Mouse (Mus musculus): ENCODE data around the gene Tfrc. TPM values are rescaled to one million over a fixed set of nuclear protein-coding genes. Genes with fewer than 3 reads are reported as not detected.

Gene Tfrc
- polyA plus RNA-seq (2015; fragmentation: Nextera tagmentation; extraction: Ambion mirVana), result 57.3 and 58.4 TPM in 2 replicates

- Histone ChIP-seq H3K9me3 (ENCODE audit: control insufficient read depth, low read length) (no peaks in the 10 kb centered on the region), H3K4me3 (ENCODE audit: low read length) (peak within 1 kb of the TSS; percentile 86), H3K4me1 (replicated peaks; ENCODE audit: control insufficient read depth, insufficient read depth, low read length) (peaks cover 3% of the 10 kb centered on the region), H3K4me2 (ENCODE audit: low read depth, low read length) (peak within 1 kb of the TSS; percentile 90), H3K9ac (ENCODE audit: low read length) (peak within 1 kb of the TSS; percentile 85), H3K27me3 (ENCODE audit: control insufficient read depth, insufficient read depth, low read depth, low read length) (no peaks in the 10 kb centered on the region), H3K36me3 (ENCODE audit: control insufficient read depth, insufficient read depth, low read length) (no peaks in the 10 kb centered on the region), H3K27ac (ENCODE audit: low read length) (peak within 1 kb of the TSS; percentile 90)
- WGBS, result under 1% methylated on average over 72 of the region's 73 CpGs
- ATAC-seq (ENCODE audit: low read depth), result peak; percentile 99
Measured at GRCm38 (mm10) chr16:32608712-32609400, at the start of gene Tfrc. Gene Tfrc (plus strand): TSS chr16:32608920.

GRCm38 (mm10) chr16:32559493-32559892 is 49.2 kb upstream of the Tfrc start:
- Histone ChIP-seq H3K27ac (ENCODE audit: low read length) (no peak overlapping the region), H3K4me3 (ENCODE audit: low read length) (no peak overlapping the region), H3K4me1 (replicated peaks; ENCODE audit: control insufficient read depth, insufficient read depth, low read length) (no peaks in the 10 kb centered on the region), H3K9me3 (ENCODE audit: control insufficient read depth, low read length) (no peaks in the 10 kb centered on the region), H3K36me3 (ENCODE audit: control insufficient read depth, insufficient read depth, low read length) (no peaks in the 10 kb centered on the region), H3K4me2 (ENCODE audit: low read depth, low read length) (no peak overlapping the region), H3K27me3 (ENCODE audit: control insufficient read depth, insufficient read depth, low read depth, low read length) (no peaks in the 10 kb centered on the region), H3K9ac (ENCODE audit: low read length) (no peak overlapping the region)
- ATAC-seq (ENCODE audit: low read depth), result no peak
- WGBS, result 65% methylated on average over 4 of the region's 4 CpGs

DNA sequence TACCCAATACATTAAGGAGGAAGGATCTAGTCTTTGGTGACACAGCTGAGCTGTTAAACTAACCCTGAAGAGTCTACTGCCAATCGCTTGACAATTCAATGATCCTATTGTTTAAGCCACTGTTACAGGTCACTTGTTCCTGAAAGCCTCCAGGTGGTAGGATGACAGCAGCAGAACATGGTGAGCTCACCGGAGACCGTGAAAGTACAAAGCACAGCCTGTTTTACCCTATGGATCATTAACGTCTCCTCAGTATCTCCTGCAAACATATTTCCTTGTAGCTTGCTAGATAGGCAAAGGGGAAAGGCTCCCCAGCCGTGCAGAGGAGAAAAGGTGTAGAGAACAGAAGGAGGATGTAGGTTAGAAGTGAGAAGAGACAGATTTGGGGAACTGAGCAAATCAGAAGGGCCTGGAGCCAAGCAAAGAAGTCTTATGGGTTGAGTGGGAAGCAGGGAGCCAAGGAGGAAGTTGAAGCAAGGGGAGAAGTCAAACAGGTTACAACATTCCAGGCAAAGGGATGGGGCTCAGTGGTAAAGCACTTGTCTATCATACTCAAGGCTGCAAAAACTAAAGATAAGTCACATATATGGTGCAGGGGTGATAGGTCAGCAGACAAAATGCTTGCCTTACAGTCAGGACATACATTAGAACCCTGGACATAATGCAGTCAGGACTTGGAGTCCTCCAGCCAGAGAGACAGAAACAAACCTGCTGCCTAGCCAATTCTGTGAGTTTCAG is 45.5 kb upstream of the Tfrc start:
- ATAC-seq (ENCODE audit: low read depth), result no peak; the same call in 1 of the 2 replicates
- H3K27me3 ChIP-seq (ENCODE audit: control insufficient read depth, insufficient read depth, low read depth, low read length), result no peaks in the 10 kb centered on the region
- no peaks in the 10 kb centered on the region for H3K4me1 ChIP-seq (replicated peaks; ENCODE audit: control insufficient read depth, insufficient read depth, low read length)
- no peak overlapping the region for H3K4me2 ChIP-seq (ENCODE audit: low read depth, low read length)
- no peak overlapping the region for H3K4me3 ChIP-seq (ENCODE audit: low read length)
- 0 out of 2 replicates have a peak overlapping the region, but pooled peaks have one; percentile 0 for H3K27ac ChIP-seq (ENCODE audit: low read length)
- WGBS, result 50% methylated on average over 5 of the region's 5 CpGs
- H3K9ac ChIP-seq (ENCODE audit: low read length), result no peak overlapping the region
- no peaks in the 10 kb centered on the region for H3K9me3 ChIP-seq (ENCODE audit: control insufficient read depth, low read length)
- no peaks in the 10 kb centered on the region for H3K36me3 ChIP-seq (ENCODE audit: control insufficient read depth, insufficient read depth, low read length)

GRCm38 (mm10) chr16:32567282-32567681 is 41.4 kb upstream of the Tfrc start:
- WGBS, result 42% methylated on average over 4 of the region's 4 CpGs
- H3K9me3 ChIP-seq (ENCODE audit: control insufficient read depth, low read length), result no peaks in the 10 kb centered on the region
- no peak overlapping the region for H3K27ac ChIP-seq (ENCODE audit: low read length)
- H3K4me3 ChIP-seq (ENCODE audit: low read length), result no peak overlapping the region
- no peak for ATAC-seq (ENCODE audit: low read depth)
- H3K4me1 ChIP-seq (replicated peaks; ENCODE audit: control insufficient read depth, insufficient read depth, low read length), result 0 out of 2 replicates have a peak, but pooled peaks cover 2% of the 10 kb centered on the region
- no peak overlapping the region for H3K9ac ChIP-seq (ENCODE audit: low read length)
- no peak overlapping the region for H3K4me2 ChIP-seq (ENCODE audit: low read depth, low read length)
- H3K27me3 ChIP-seq (ENCODE audit: control insufficient read depth, insufficient read depth, low read depth, low read length), result no peaks in the 10 kb centered on the region
- no peaks in the 10 kb centered on the region for H3K36me3 ChIP-seq (ENCODE audit: control insufficient read depth, insufficient read depth, low read length)

GRCm38 (mm10) chr16:32568401-32568800 is 40.3 kb upstream of the Tfrc start:
- Histone ChIP-seq H3K9ac (ENCODE audit: low read length) (no peak overlapping the region), H3K27me3 (ENCODE audit: control insufficient read depth, insufficient read depth, low read depth, low read length) (no peaks in the 10 kb centered on the region), H3K36me3 (ENCODE audit: control insufficient read depth, insufficient read depth, low read length) (no peaks in the 10 kb centered on the region), H3K9me3 (ENCODE audit: control insufficient read depth, low read length) (no peaks in the 10 kb centered on the region), H3K27ac (ENCODE audit: low read length) (no peak overlapping the region), H3K4me2 (ENCODE audit: low read depth, low read length) (no peak overlapping the region), H3K4me1 (replicated peaks; ENCODE audit: control insufficient read depth, insufficient read depth, low read length) (0 out of 2 replicates have a peak, but pooled peaks cover 2% of the 10 kb centered on the region), H3K4me3 (ENCODE audit: low read length) (no peak overlapping the region)
- 50% methylated on average over 6 of the region's 6 CpGs for WGBS
- no peak for ATAC-seq (ENCODE audit: low read depth)

DNA sequence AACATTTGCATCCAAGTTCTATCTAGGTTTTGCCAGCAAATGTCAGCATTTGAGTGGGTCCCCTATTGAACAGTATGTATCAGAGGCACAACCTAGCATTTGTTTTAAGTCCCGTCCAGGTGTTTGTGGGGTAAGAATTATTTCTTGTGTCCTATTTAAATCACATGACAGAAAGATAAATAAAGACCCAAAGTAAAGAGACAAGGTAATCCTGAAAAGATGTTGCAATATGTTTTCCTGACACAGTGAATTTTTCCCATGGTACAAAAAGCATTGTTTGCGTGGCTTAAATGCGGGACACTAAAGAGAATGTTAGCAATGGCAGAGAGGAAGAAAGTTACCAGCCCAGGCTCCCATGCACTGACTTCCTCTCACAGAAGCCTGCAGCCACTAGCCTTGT is 38.7 kb upstream of the Tfrc start:
- 89% methylated on average over 3 of the region's 3 CpGs for WGBS
- H3K27me3 ChIP-seq (ENCODE audit: control insufficient read depth, insufficient read depth, low read depth, low read length), result no peaks in the 10 kb centered on the region
- H3K4me1 ChIP-seq (replicated peaks; ENCODE audit: control insufficient read depth, insufficient read depth, low read length), result 0 out of 2 replicates have a peak, but pooled peaks cover 2% of the 10 kb centered on the region
- no peak for ATAC-seq (ENCODE audit: low read depth)
- no peaks in the 10 kb centered on the region for H3K36me3 ChIP-seq (ENCODE audit: control insufficient read depth, insufficient read depth, low read length)
- H3K4me3 ChIP-seq (ENCODE audit: low read length), result no peak overlapping the region
- H3K9me3 ChIP-seq (ENCODE audit: control insufficient read depth, low read length), result no peaks in the 10 kb centered on the region
- no peak overlapping the region for H3K4me2 ChIP-seq (ENCODE audit: low read depth, low read length)
- H3K9ac ChIP-seq (ENCODE audit: low read length), result no peak overlapping the region
- no peak overlapping the region for H3K27ac ChIP-seq (ENCODE audit: low read length)

DNA sequence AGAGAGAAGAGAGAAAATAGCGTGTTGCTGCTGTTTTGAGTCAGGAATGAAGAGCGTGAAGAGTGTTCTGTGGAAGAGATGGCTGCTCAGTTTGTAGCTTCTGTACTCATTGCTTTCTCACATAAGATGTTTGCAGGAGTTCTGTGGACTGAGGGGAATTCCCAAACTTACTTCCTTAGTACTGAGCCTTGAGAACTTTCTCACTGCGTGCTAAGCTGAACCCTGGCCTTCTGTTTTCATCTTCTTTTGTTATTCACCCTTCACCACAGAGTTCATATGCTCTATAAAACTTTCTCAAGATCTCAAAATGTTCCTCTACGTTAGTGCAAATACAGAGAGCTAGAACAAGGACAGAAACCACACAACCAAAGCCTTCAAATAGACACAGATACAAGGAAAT is 36.2 kb upstream of the Tfrc start:
- H3K36me3 ChIP-seq (ENCODE audit: control insufficient read depth, insufficient read depth, low read length), result no peaks in the 10 kb centered on the region
- no peaks in the 10 kb centered on the region for H3K27me3 ChIP-seq (ENCODE audit: control insufficient read depth, insufficient read depth, low read depth, low read length)
- no peak overlapping the region for H3K4me2 ChIP-seq (ENCODE audit: low read depth, low read length)
- no peak overlapping the region for H3K27ac ChIP-seq (ENCODE audit: low read length)
- no peak overlapping the region for H3K9ac ChIP-seq (ENCODE audit: low read length)
- no peak for ATAC-seq (ENCODE audit: low read depth)
- no peak overlapping the region for H3K4me3 ChIP-seq (ENCODE audit: low read length)
- H3K9me3 ChIP-seq (ENCODE audit: control insufficient read depth, low read length), result no peaks in the 10 kb centered on the region
- WGBS, result 81% methylated on average over 4 of the region's 4 CpGs
- 0 out of 2 replicates have a peak, but pooled peaks cover 2% of the 10 kb centered on the region for H3K4me1 ChIP-seq (replicated peaks; ENCODE audit: control insufficient read depth, insufficient read depth, low read length)

- no peak overlapping the region for H3K4me3 ChIP-seq (ENCODE audit: low read length)
- no peak overlapping the region for H3K4me2 ChIP-seq (ENCODE audit: low read depth, low read length)
- no peaks in the 10 kb centered on the region for H3K27me3 ChIP-seq (ENCODE audit: control insufficient read depth, insufficient read depth, low read depth, low read length)
- no peaks in the 10 kb centered on the region for H3K9me3 ChIP-seq (ENCODE audit: control insufficient read depth, low read length)
- no peak overlapping the region for H3K27ac ChIP-seq (ENCODE audit: low read length)
- H3K9ac ChIP-seq (ENCODE audit: low read length), result no peak overlapping the region
- 76% methylated on average over 4 of the region's 4 CpGs for WGBS
- no peak for ATAC-seq (ENCODE audit: low read depth)
- H3K4me1 ChIP-seq (replicated peaks; ENCODE audit: control insufficient read depth, insufficient read depth, low read length), result no peaks in the 10 kb centered on the region
- H3K36me3 ChIP-seq (ENCODE audit: control insufficient read depth, insufficient read depth, low read length), result no peaks in the 10 kb centered on the region
Measured at GRCm38 (mm10) chr16:32586482-32586881, 22.2 kb upstream of the Tfrc start.

- H3K36me3 ChIP-seq (ENCODE audit: control insufficient read depth, insufficient read depth, low read length), result no peaks in the 10 kb centered on the region
- WGBS, result 82% methylated on average over 3 of the region's 3 CpGs
- no peak for ATAC-seq (ENCODE audit: low read depth)
Measured at GRCm38 (mm10) chr16:32588568-32588967, 20.2 kb upstream of the Tfrc start.

More at GRCm38 (mm10) chr16:32588568-32588967, 20.2 kb upstream of the Tfrc start:
- Histone ChIP-seq H3K4me2 (ENCODE audit: low read depth, low read length) (no peak overlapping the region), H3K27ac (ENCODE audit: low read length) (no peak overlapping the region), H3K27me3 (ENCODE audit: control insufficient read depth, insufficient read depth, low read depth, low read length) (no peaks in the 10 kb centered on the region), H3K4me1 (replicated peaks; ENCODE audit: control insufficient read depth, insufficient read depth, low read length) (no peaks in the 10 kb centered on the region), H3K9ac (ENCODE audit: low read length) (no peak overlapping the region), H3K9me3 (ENCODE audit: control insufficient read depth, low read length) (no peaks in the 10 kb centered on the region), H3K4me3 (ENCODE audit: low read length) (no peak overlapping the region)
